Mouse (Mus musculus) intestine, embryonic 14.5 days (tissue): ENCODE measurements at regions not wholly inside any gene's neighbourhood (a gene's known extent, or its start where the extent isn't known, plus 50 kb on each side); places are given as distances from the start of the nearest gene placed in this dataset.

Experiments
- ATAC-seq: fragments of 200-750 bp; cut with Nextera tagmentation; replicated peaks from 2 replicates; pipeline ENCODE4 v1.8.0; 2017; ENCODE audit warnings: low read depth, moderate number of reproducible peaks, moderate TSS enrichment, moderate library complexity; ENCODE audit not compliant: low FRiP score, low TSS enrichment
- DNase-seq: peaks from one replicate; pipeline ENCODE4 v3.0.0-alpha.2; 2018; ENCODE audit warnings: low spot score
- H3K27ac ChIP-seq: fragments of 300-500 bp; sonication (generic); 2 replicates; pipeline ENCODE4 v1.5.1; 2014; ENCODE audit warnings: low read depth, mild to moderate bottlenecking, control low read depth
- H3K27me3 ChIP-seq: fragments of 300-500 bp; sonication (generic); replicated peaks from 2 replicates; pipeline ENCODE4 v1.6.1; 2014; ENCODE audit warnings: low read length, control low read depth; ENCODE audit not compliant: control insufficient read depth, insufficient read depth
- H3K36me3 ChIP-seq: fragments of 300-500 bp; sonication (generic); 2 replicates; pipeline ENCODE4 v1.6.1; 2014; ENCODE audit warnings: low read length, control low read depth; ENCODE audit not compliant: control insufficient read depth, insufficient read depth
- H3K4me1 ChIP-seq: fragments of 300-500 bp; sonication (generic); replicated peaks from 2 replicates; pipeline ENCODE4 v1.6.1; 2014; ENCODE audit warnings: low read length, control low read depth, mixed read lengths; ENCODE audit not compliant: control insufficient read depth, insufficient read depth
- H3K4me2 ChIP-seq: fragments of 300-500 bp; sonication (generic); 2 replicates; pipeline ENCODE4 v1.6.1; 2014; ENCODE audit warnings: low read length
- H3K4me3 ChIP-seq: fragments of 300-500 bp; sonication (generic); 2 replicates; pipeline ENCODE4 v1.5.1; 2014; ENCODE audit warnings: low read depth, low read length, control low read depth, mixed read lengths
- H3K9ac ChIP-seq: fragments of 300-500 bp; sonication (generic); 2 replicates; pipeline ENCODE4 v1.6.1; 2014; ENCODE audit warnings: mild to moderate bottlenecking, low read length
- H3K9me3 ChIP-seq: fragments of 300-500 bp; sonication (generic); 2 replicates; pipeline ENCODE4 v1.6.1; 2016; ENCODE audit warnings: low read length, control low read depth; ENCODE audit not compliant: control insufficient read depth
- WGBS: fragments of 180-500 bp; shearing (Covaris S2); extraction: QIAGEN DNeasy Blood & Tissue Kit; methylation state at CpG from one replicate; pipeline ENCODE4 v1.1.7; 2014; 5-methylcytosine and 5-hydroxymethylcytosine counted together

GRCm38 (mm10) chr4:9935949-9936348 is 938.3 kb upstream of the 2610301B20Rik start:
- WGBS, result 35% methylated on average over 3 of the region's 3 CpGs
- H3K27ac ChIP-seq, result no peak overlapping the region

GRCm38 (mm10) chr4:9951441-9951840 is 922.9 kb upstream of the 2610301B20Rik start:
- Histone ChIP-seq H3K9me3 (no peaks in the 10 kb centered on the region), H3K4me3 (no peak overlapping the region)
- 88% methylated on average over 4 of the region's 4 CpGs for WGBS

More at GRCm38 (mm10) chr4:9935949-9936348, 938.3 kb upstream of the 2610301B20Rik start:
- DNase-seq (no peak), ATAC-seq (no peak)
- Histone ChIP-seq H3K9me3 (no peaks in the 10 kb centered on the region), H3K36me3 (no peaks in the 10 kb centered on the region), H3K4me3 (no peak overlapping the region), H3K4me1 (no peaks in the 10 kb centered on the region), H3K4me2 (no peak overlapping the region), H3K27me3 (no peaks in the 10 kb centered on the region), H3K9ac (no peak overlapping the region)

GRCm38 (mm10) chr4:9974631-9975030 is 899.7 kb upstream of the 2610301B20Rik start:
- H3K27me3 ChIP-seq, result no peaks in the 10 kb centered on the region
- H3K9me3 ChIP-seq, result no peaks in the 10 kb centered on the region
- no peak overlapping the region for H3K27ac ChIP-seq
- no peak overlapping the region for H3K9ac ChIP-seq
- H3K4me3 ChIP-seq, result no peak overlapping the region
- no peak overlapping the region for H3K4me2 ChIP-seq
- ATAC-seq, result no peak
- DNase-seq, result no peak
- no peaks in the 10 kb centered on the region for H3K4me1 ChIP-seq
- H3K36me3 ChIP-seq, result no peaks in the 10 kb centered on the region

More at GRCm38 (mm10) chr4:9951441-9951840, 922.9 kb upstream of the 2610301B20Rik start:
- Histone ChIP-seq H3K4me2 (no peak overlapping the region), H3K4me1 (no peaks in the 10 kb centered on the region), H3K27me3 (no peaks in the 10 kb centered on the region), H3K27ac (no peak overlapping the region), H3K9ac (no peak overlapping the region), H3K36me3 (no peaks in the 10 kb centered on the region)
- DNase-seq (no peak), ATAC-seq (no peak)

GRCm38 (mm10) chr4:9981354-9982040 is 892.8 kb upstream of the 2610301B20Rik start:
- WGBS, result 85% methylated on average over 3 of the region's 3 CpGs
- H3K36me3 ChIP-seq, result no peaks in the 10 kb centered on the region
- H3K9me3 ChIP-seq, result no peaks in the 10 kb centered on the region
- H3K27ac ChIP-seq, result no peak overlapping the region
- H3K9ac ChIP-seq, result no peak overlapping the region
- DNase-seq, result no peak
- ATAC-seq, result no peak
- H3K4me3 ChIP-seq, result no peak overlapping the region
- no peak overlapping the region for H3K4me2 ChIP-seq
- no peaks in the 10 kb centered on the region for H3K27me3 ChIP-seq
- no peaks in the 10 kb centered on the region for H3K4me1 ChIP-seq

- DNase-seq (no peak), ATAC-seq (no peak)
- 48% methylated on average over 7 of the region's 7 CpGs for WGBS
- Histone ChIP-seq H3K4me3 (no peak overlapping the region), H3K9ac (no peak overlapping the region), H3K27me3 (no peaks in the 10 kb centered on the region), H3K4me2 (no peak overlapping the region), H3K4me1 (no peaks in the 10 kb centered on the region), H3K9me3 (no peaks in the 10 kb centered on the region), H3K27ac (no peak overlapping the region), H3K36me3 (no peaks in the 10 kb centered on the region)
Observed at GRCm38 (mm10) chr4:9982786-9983525, 891.3 kb upstream of the 2610301B20Rik start.

GRCm38 (mm10) chr4:9993871-9994270 is 880.4 kb upstream of the 2610301B20Rik start:
- H3K4me1 ChIP-seq, result peaks cover 4% of the 10 kb centered on the region; the same call in 1 of the 2 replicates
- DNase-seq (no peak), ATAC-seq (no peak)
- H3K27me3 ChIP-seq, result no peaks in the 10 kb centered on the region
- no peaks in the 10 kb centered on the region for H3K36me3 ChIP-seq
- 26% methylated on average over 1 of the region's 1 CpGs for WGBS
- H3K4me2 ChIP-seq, result no peak overlapping the region
- no peak overlapping the region for H3K27ac ChIP-seq
- no peak overlapping the region for H3K9ac ChIP-seq
- H3K9me3 ChIP-seq, result no peaks in the 10 kb centered on the region
- no peak overlapping the region for H3K4me3 ChIP-seq

- H3K27me3 ChIP-seq, result no peaks in the 10 kb centered on the region
- no peak overlapping the region for H3K27ac ChIP-seq
- H3K9me3 ChIP-seq, result no peaks in the 10 kb centered on the region
- H3K9ac ChIP-seq, result no peak overlapping the region
- H3K4me1 ChIP-seq, result peaks cover 4% of the 10 kb centered on the region; the same call in 1 of the 2 replicates
- ATAC-seq (no peak), DNase-seq (no peak)
- no peak overlapping the region for H3K4me3 ChIP-seq
- WGBS, result 35% methylated on average over 1 of the region's 1 CpGs
- H3K36me3 ChIP-seq, result no peaks in the 10 kb centered on the region
- no peak overlapping the region for H3K4me2 ChIP-seq
Observed at GRCm38 (mm10) chr4:9994466-9994865, 879.8 kb upstream of the 2610301B20Rik start.

- Histone ChIP-seq H3K4me3 (no peak overlapping the region), H3K27me3 (no peaks in the 10 kb centered on the region), H3K4me1 (no peaks in the 10 kb centered on the region), H3K36me3 (no peaks in the 10 kb centered on the region), H3K9ac (no peak overlapping the region), H3K9me3 (no peaks in the 10 kb centered on the region), H3K4me2 (no peak overlapping the region), H3K27ac (no peak overlapping the region)
- ATAC-seq (no peak), DNase-seq (no peak)
Observed at GRCm38 (mm10) chr4:10030316-10030715, 844.0 kb upstream of the 2610301B20Rik start.

GRCm38 (mm10) chr4:10031764-10032163 is 842.5 kb upstream of the 2610301B20Rik start:
- no peak for ATAC-seq
- no peak overlapping the region for H3K4me2 ChIP-seq
- no peak for DNase-seq
- H3K4me3 ChIP-seq, result no peak overlapping the region
- no peaks in the 10 kb centered on the region for H3K9me3 ChIP-seq
- no peaks in the 10 kb centered on the region for H3K4me1 ChIP-seq
- H3K9ac ChIP-seq, result no peak overlapping the region
- no peaks in the 10 kb centered on the region for H3K36me3 ChIP-seq
- H3K27ac ChIP-seq, result no peak overlapping the region
- no peaks in the 10 kb centered on the region for H3K27me3 ChIP-seq
- WGBS, result 39% methylated on average over 3 of the region's 3 CpGs
